Mouse (Mus musculus) heart, postnatal 4 days (tissue): ENCODE data around the gene Zscan10. TPM values are rescaled to one million over a fixed set of nuclear protein-coding genes. Genes with fewer than 3 reads are reported as not detected.

ENCODE experiments used
- DNase-seq: peaks from one replicate; pipeline ENCODE4 v3.0.0; 2021
- total RNA-seq, 2 experiments: library from RNA; stranded (reverse); gene quantifications; 2 replicates each; pipeline ENCODE4 v1.2.3; 2021

The Zscan10 gene
- total RNA-seq, result not detected

GRCm38 (mm10) chr17:23600641-23601622, at the start of gene Zscan10:
Gene Zscan10 (plus strand): TSS chr17:23600856.
- no peak for DNase-seq

GRCm38 (mm10) chr17:23550856-23551255, 49.8 kb upstream of the Zscan10 start:
- no peak for DNase-seq

GRCm38 (mm10) chr17:23551416-23551815, 49.2 kb upstream of the Zscan10 start:
- no peak for DNase-seq

- DNase-seq, result no peak
Observed at GRCm38 (mm10) chr17:23551963-23552362, 48.7 kb upstream of the Zscan10 start.

GRCm38 (mm10) chr17:23552896-23553633, 47.6 kb upstream of the Zscan10 start:
- no peak for DNase-seq

- no peak for DNase-seq
Observed at GRCm38 (mm10) chr17:23553634-23554120, 47.0 kb upstream of the Zscan10 start.

GRCm38 (mm10) chr17:23554321-23554720, 46.3 kb upstream of the Zscan10 start:
- DNase-seq, result no peak

- DNase-seq, result no peak
Observed at GRCm38 (mm10) chr17:23555243-23555916, 45.3 kb upstream of the Zscan10 start.

GRCm38 (mm10) chr17:23559767-23560166, 40.9 kb upstream of the Zscan10 start:
- peak; percentile 61 for DNase-seq

GRCm38 (mm10) chr17:23563595-23564367, 36.9 kb upstream of the Zscan10 start, which contains the start of gene Zfp213:
Gene Zfp213 (minus strand): TSS chr17:23564238.
- DNase-seq, result peak; percentile 96

GRCm38 (mm10) chr17:23564368-23564715, 36.3 kb upstream of the Zscan10 start:
- DNase-seq, result no peak

GRCm38 (mm10) chr17:23566787-23567186, 33.9 kb upstream of the Zscan10 start:
- DNase-seq, result no peak

GRCm38 (mm10) chr17:23568370-23568769, 32.3 kb upstream of the Zscan10 start:
- no peak for DNase-seq

GRCm38 (mm10) chr17:23570017-23570416, 30.6 kb upstream of the Zscan10 start:
- DNase-seq, result peak; percentile 59

GRCm38 (mm10) chr17:23571084-23571483, 29.6 kb upstream of the Zscan10 start:
- no peak for DNase-seq

GRCm38 (mm10) chr17:23572059-23572458, 28.6 kb upstream of the Zscan10 start:
- no peak for DNase-seq

- no peak for DNase-seq
Observed at GRCm38 (mm10) chr17:23574130-23574529, 26.5 kb upstream of the Zscan10 start.

GRCm38 (mm10) chr17:23575951-23576552, 24.6 kb upstream of the Zscan10 start:
- DNase-seq, result no peak

GRCm38 (mm10) chr17:23584786-23585185, 15.9 kb upstream of the Zscan10 start:
- no peak for DNase-seq

- peak; percentile 76 for DNase-seq
Observed at GRCm38 (mm10) chr17:23585721-23586491, 14.8 kb upstream of the Zscan10 start.

- DNase-seq, result no peak
Observed at GRCm38 (mm10) chr17:23587253-23587652, 13.4 kb upstream of the Zscan10 start.
